Mouse (Mus musculus) MEL (cell line): Measurements from ENCODE around the gene Serf2. TPM values are rescaled to one million over a fixed set of nuclear protein-coding genes. Genes with fewer than 3 reads are reported as not detected.

Experiments
- DNase-seq: peaks from one replicate; pipeline ENCODE4 v3.0.0; 2011; ENCODE audit warnings: low read depth, low spot score
- H3K27ac ChIP-seq: 2 replicates; pipeline ENCODE4 v1.5.1; 2012; ENCODE audit warnings: low read depth, mild to moderate bottlenecking, control low read depth, low read length, moderate library complexity; ENCODE audit not compliant: control insufficient read depth
- H3K27me3 ChIP-seq, 2 experiments: fragments of 150-350 bp in 1 of 2; sonication (generic) in 1 of 2; 2 replicates each; pipeline ENCODE4 v1.6.1; 2012; ENCODE audit warnings: low read length in 2 of 2, mild to moderate bottlenecking in 2 of 2, improper control_type of control experiment in 1 of 2, moderate library complexity in 1 of 2; ENCODE audit not compliant: insufficient read depth in 2 of 2, control insufficient read depth in 1 of 2
- H3K36me3 ChIP-seq, 2 experiments: 2 replicates each; pipeline ENCODE4 v1.6.1; 2012 to 2014; ENCODE audit warnings: low read length in 2 of 2, improper control_type of control experiment in 1 of 2, inconsistent platforms in 1 of 2, mild to moderate bottlenecking in 1 of 2; ENCODE audit not compliant: insufficient read depth in 2 of 2, control insufficient read depth in 1 of 2
- H3K4me1 ChIP-seq, 2 experiments: fragments of 150-350 bp in 1 of 2; sonication (generic) in 1 of 2; 2 replicates each; pipeline ENCODE4 v1.6.1; 2012; ENCODE audit warnings: low read length in 2 of 2, improper control_type of control experiment in 1 of 2, mild to moderate bottlenecking in 1 of 2; ENCODE audit not compliant: insufficient read depth in 2 of 2, control insufficient read depth in 1 of 2
- H3K4me3 ChIP-seq, 2 experiments: fragments of 150-350 bp in 1 of 2; sonication (generic) in 1 of 2; 2 replicates each; pipeline ENCODE4 v1.5.1; 2012; ENCODE audit warnings: low read depth in 2 of 2, low read length in 2 of 2, mild to moderate bottlenecking in 2 of 2, moderate library complexity in 2 of 2, control low read depth in 1 of 2, improper control_type of control experiment in 1 of 2; ENCODE audit not compliant: control insufficient read depth in 1 of 2, insufficient read depth in 1 of 2
- H3K79me2 ChIP-seq: 2 replicates; pipeline ENCODE4 v1.6.1; 2012; ENCODE audit warnings: mild to moderate bottlenecking, low read length, moderate library complexity; ENCODE audit not compliant: control insufficient read depth, poor library complexity, insufficient read depth
- H3K9ac ChIP-seq: 2 replicates; pipeline ENCODE4 v1.6.1; 2012; ENCODE audit warnings: low read depth, mild to moderate bottlenecking, control low read depth, low read length, moderate library complexity; ENCODE audit not compliant: control insufficient read depth, poor library complexity, severe bottlenecking
- H3K9me3 ChIP-seq: fragments of 150-350 bp; sonication (generic); replicated peaks from 2 replicates; pipeline ENCODE4 v1.6.1; 2012; ENCODE audit warnings: mild to moderate bottlenecking, low read length, improper control_type of control experiment, moderate library complexity; ENCODE audit not compliant: insufficient read depth
- CHD1 ChIP-seq: IDR thresholded peaks from 2 replicates; pipeline ENCODE4 v1.6.1; 2012; ENCODE audit warnings: low read depth, mild to moderate bottlenecking, inconsistent platforms, low read length, improper control_type of control experiment
- CTCF ChIP-seq, 3 experiments: IDR thresholded peaks in 2 of 3; conservative IDR thresholded peaks in 1 of 3; 2 replicates each; pipeline ENCODE4 v1.5.1; 2011 to 2012; ENCODE audit warnings: low read length in 3 of 3, low read depth in 2 of 3, mild to moderate bottlenecking in 2 of 3, improper control_type of control experiment in 1 of 3, inconsistent platforms in 1 of 3, mixed read lengths in 1 of 3, moderate library complexity in 1 of 3; ENCODE audit not compliant: control insufficient read depth in 1 of 3, insufficient read depth in 1 of 3, poor library complexity in 1 of 3, severe bottlenecking in 1 of 3
- E2F4 ChIP-seq: IDR thresholded peaks from 2 replicates; pipeline ENCODE4 v1.6.1; 2011; ENCODE audit warnings: low read depth, low read length, improper control_type of control experiment, borderline replicate concordance
- ETS1 ChIP-seq: IDR thresholded peaks from 2 replicates; pipeline ENCODE4 v1.6.1; 2012; ENCODE audit warnings: low read depth, mild to moderate bottlenecking, inconsistent platforms, low read length, improper control_type of control experiment, moderate library complexity
- MEF2A ChIP-seq: IDR thresholded peaks from 2 replicates; pipeline ENCODE4 v1.6.1; 2014; ENCODE audit warnings: low read depth, mild to moderate bottlenecking, inconsistent platforms, low read length, improper control_type of control experiment; ENCODE audit not compliant: poor library complexity, insufficient replicate concordance, severe bottlenecking; ENCODE audit errors: extremely low read depth
- NELFE ChIP-seq: IDR thresholded peaks from 2 replicates; pipeline ENCODE4 v1.6.1; 2011; ENCODE audit warnings: low read depth, low read length, improper control_type of control experiment
- RAD21 ChIP-seq: IDR thresholded peaks from 2 replicates; pipeline ENCODE4 v1.6.1; 2011; ENCODE audit warnings: mild to moderate bottlenecking, low read depth, low read length, improper control_type of control experiment
- RCOR1 ChIP-seq: IDR thresholded peaks from 2 replicates; pipeline ENCODE4 v1.6.1; 2012; ENCODE audit warnings: low read depth, mild to moderate bottlenecking, inconsistent platforms, low read length, improper control_type of control experiment
- SIN3A ChIP-seq: IDR thresholded peaks from 2 replicates; pipeline ENCODE4 v1.6.1; 2012; ENCODE audit warnings: low read length, improper control_type of control experiment, inconsistent platforms
- SMC3 ChIP-seq: IDR thresholded peaks from 2 replicates; pipeline ENCODE4 v1.6.1; 2011; ENCODE audit warnings: low read depth, low read length, improper control_type of control experiment
- TAL1 ChIP-seq: IDR thresholded peaks from 2 replicates; pipeline ENCODE4 v1.6.1; 2012; ENCODE audit warnings: mild to moderate bottlenecking, inconsistent platforms, low read length, moderate library complexity, mixed read lengths
- TBP ChIP-seq: IDR thresholded peaks from 2 replicates; pipeline ENCODE4 v1.8.0; 2011; ENCODE audit warnings: low read depth, low read length, improper control_type of control experiment
- TCF12 ChIP-seq: IDR thresholded peaks from 2 replicates; pipeline ENCODE4 v1.6.1; 2014; ENCODE audit warnings: low read depth, mild to moderate bottlenecking, inconsistent platforms, low read length, improper control_type of control experiment, moderate library complexity
- USF1 ChIP-seq: IDR thresholded peaks from 2 replicates; pipeline ENCODE4 v1.6.1; 2014; ENCODE audit warnings: low read depth, mild to moderate bottlenecking, inconsistent platforms, low read length, improper control_type of control experiment, moderate library complexity
- USF2 ChIP-seq, 2 experiments: IDR thresholded peaks; 2 replicates each; pipeline ENCODE4 v1.6.1; 2011 to 2012; ENCODE audit warnings: improper control_type of control experiment in 2 of 2, low read length in 2 of 2, borderline replicate concordance in 1 of 2, inconsistent platforms in 1 of 2, low read depth in 1 of 2, mild to moderate bottlenecking in 1 of 2; ENCODE audit not compliant: insufficient read depth in 1 of 2
- ZC3H11A ChIP-seq: IDR thresholded peaks from 2 replicates; pipeline ENCODE4 v1.6.1; 2012; ENCODE audit warnings: low read depth, mild to moderate bottlenecking, inconsistent platforms, low read length, improper control_type of control experiment
- ZNF384 ChIP-seq: IDR thresholded peaks from 2 replicates; pipeline ENCODE4 v1.6.1; 2012; ENCODE audit warnings: low read depth, mild to moderate bottlenecking, inconsistent platforms, low read length, improper control_type of control experiment
- polyA plus RNA-seq, 2 experiments: library from polyadenylated mRNA; stranded (reverse) in 1 of 2; unstranded in 1 of 2; fragments of >175 nt in 1 of 2; fragments of >200 nt in 1 of 2; gene quantifications; 2 replicates each; pipeline versions ENCODE4 v1.2.1 to v1.2.4; 2012; ENCODE audit warnings: low replicate concordance in 2 of 2, low read depth in 1 of 2; ENCODE audit not compliant: insufficient read length in 2 of 2, insufficient read depth in 1 of 2, missing spikeins in 1 of 2
- total RNA-seq: library from RNA; depleted of rRNA; stranded (reverse); fragments of 300-350 nt; gene quantifications from 2 replicates; pipeline ENCODE4 v1.2.3, GENCODE M21; 2012

The Serf2 gene
- total and polyA plus RNA-seq, 3 experiments = 352 to 469 TPM; not detected in 1

DNA sequence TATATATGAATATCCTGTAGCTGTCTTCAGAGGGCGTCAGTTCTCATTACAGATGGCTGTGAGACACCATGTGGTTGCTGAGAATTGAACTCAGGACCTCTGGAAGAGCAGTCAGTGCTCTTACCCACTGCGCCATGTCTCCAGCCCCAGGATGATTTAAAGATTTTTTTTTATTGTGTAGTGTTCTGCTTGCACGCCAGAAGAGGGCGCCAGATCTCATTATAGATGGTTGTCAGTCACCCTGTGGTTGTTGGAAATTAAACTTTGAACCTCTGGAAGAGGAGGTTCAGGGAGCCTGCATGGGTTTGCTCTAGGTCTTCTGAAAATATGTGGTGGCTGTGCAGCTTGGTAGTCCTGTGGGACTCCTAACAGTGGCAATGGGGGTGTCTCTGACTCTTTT, 40.8 kb upstream of the Serf2 start:
- no peak overlapping the region for H3K9ac ChIP-seq
- H3K27ac ChIP-seq = no peak overlapping the region
- H3K4me1 ChIP-seq = no peaks in the 10 kb centered on the region
- peaks cover 2% of the 10 kb centered on the region for H3K79me2 ChIP-seq
- DNase-seq = peak; percentile 86
- H3K27me3 ChIP-seq = no peaks in the 10 kb centered on the region
- TF ChIP-seq RCOR1 = no peak
- TF ChIP-seq CHD1 = no peak
- TF ChIP-seq TBP = peak; percentile 85
- peak; percentile 60 for TF ChIP-seq ZC3H11A
- TF ChIP-seq SMC3 = peak; percentile 68
- TF ChIP-seq USF1 = no peak
- TF ChIP-seq MEF2A = no peak
- no peak for TF ChIP-seq NELFE
- no peak for TF ChIP-seq E2F4
- peak; percentile 94 for TF ChIP-seq ZNF384
- peak; percentile 64 for TF ChIP-seq RAD21
- TF ChIP-seq TCF12 = no peak
- TF ChIP-seq CTCF (IDR thresholded peaks at IDR 0.05 in 2 of 3, conservative IDR thresholded peaks at IDR 0.05 in 1 of 3; ENCODE audit: control insufficient read depth in 1 of 3, insufficient read depth in 1 of 3, low read depth in 2 of 3, low read length in 3 of 3, poor library complexity in 1 of 3, severe bottlenecking in 1 of 3) = peak; percentile 50 to 73 (median 55)
- TF ChIP-seq SIN3A = peak; percentile 34; the same call in 1 of the 2 replicates
- no peak overlapping the region for H3K4me3 ChIP-seq
- no peaks in the 10 kb centered on the region for H3K9me3 ChIP-seq
- H3K36me3 ChIP-seq = peaks cover 0 to 3% of the 10 kb centered on the region in 2 experiments; a peak in 2 of 4 replicates

DNA sequence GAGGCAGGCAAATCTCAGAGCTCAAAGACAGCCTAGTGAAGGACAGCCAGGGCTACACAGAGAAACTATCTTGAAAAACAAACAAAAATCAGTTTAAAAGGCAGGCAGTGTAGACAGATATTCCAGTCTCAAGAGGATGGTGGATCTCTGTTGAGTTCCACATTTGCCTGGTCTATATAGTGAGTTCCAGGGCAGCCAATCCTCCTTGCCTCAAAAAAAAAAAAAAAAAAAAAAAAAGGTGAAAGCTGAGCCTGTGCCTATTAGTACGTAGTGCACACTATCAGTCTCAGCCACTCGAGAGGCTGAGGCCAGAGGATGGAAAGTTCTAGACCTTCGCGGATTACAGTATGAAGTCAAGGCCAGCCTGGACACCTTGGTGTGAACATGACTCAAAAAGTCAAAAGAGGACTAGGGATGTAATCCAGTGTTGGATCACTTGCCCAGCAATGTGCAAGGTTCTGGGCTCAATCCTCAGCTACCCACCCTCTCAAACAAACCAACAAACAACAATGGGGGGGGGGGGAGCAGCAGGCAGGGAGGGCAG, 36.1 kb upstream of the Serf2 start:
- peak overlapping the region; percentile 78 for H3K9ac ChIP-seq
- H3K27ac ChIP-seq = peak overlapping the region; percentile 89
- H3K4me1 ChIP-seq = peaks cover 0 to 7% of the 10 kb centered on the region in 2 experiments
- peak overlapping the region; percentile 78 to 81 for H3K4me3 ChIP-seq
- H3K9me3 ChIP-seq = no peaks in the 10 kb centered on the region
- peaks cover 4 to 23% of the 10 kb centered on the region in 2 experiments for H3K36me3 ChIP-seq
- H3K79me2 ChIP-seq = peaks cover 40% of the 10 kb centered on the region
- peak; percentile 79 for DNase-seq
- peak; percentile 44; the same call in 1 of the 2 replicates for TF ChIP-seq ETS1
- peak; percentile 97 for TF ChIP-seq ZNF384
- no peak for TF ChIP-seq CHD1
- no peak for TF ChIP-seq USF2 (IDR thresholded peaks at IDR 0.05; ENCODE audit: borderline replicate concordance in 1 of 2, insufficient read depth in 1 of 2, low read depth in 1 of 2, low read length in 2 of 2)
- peak; percentile 38 for TF ChIP-seq TAL1
- TF ChIP-seq RCOR1 = peak; percentile 5; the same call in 1 of the 2 replicates
- H3K27me3 ChIP-seq = no peaks in the 10 kb centered on the region
